Mouse (Mus musculus): ENCODE measurements at regions not wholly inside any gene's neighbourhood (a gene's known extent, or its start where the extent isn't known, plus 50 kb on each side); places are given as distances from the start of the nearest gene placed in this dataset.

DNA sequence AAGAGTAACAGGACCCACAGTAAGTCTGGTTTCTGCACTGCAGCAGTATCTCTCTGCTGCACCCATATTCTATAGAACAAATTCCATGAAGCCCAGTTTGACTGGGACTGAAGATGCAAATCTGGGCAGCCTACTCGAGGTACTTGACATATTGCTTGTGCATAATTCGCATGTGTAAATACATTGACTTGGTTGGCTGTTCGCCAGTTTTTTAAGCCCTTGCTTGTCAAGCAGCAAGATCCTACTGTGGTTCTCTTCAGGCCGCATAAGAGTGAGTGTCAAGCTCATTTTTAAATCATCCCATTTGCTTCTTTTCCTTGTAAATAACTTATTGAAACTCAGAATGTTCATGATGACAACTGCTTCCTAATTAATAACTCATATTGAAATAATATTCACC is 389.1 kb downstream of the Tns3 start:
- TF ChIP-seq CTCF (IDR thresholded peaks at IDR 0.05; ENCODE audit: extremely low read depth, insufficient read depth, insufficient read length, insufficient replicate concordance) (no peak), POLR2A (IDR thresholded peaks at IDR 0.05; ENCODE audit: low read depth, low read length) (no peak)

Measured in spleen, adult 2 months (tissue).